Mouse (Mus musculus) MEL (cell line): ENCODE results near the gene Tmtc1. TPM values are rescaled to one million over a fixed set of nuclear protein-coding genes. Genes with fewer than 3 reads are reported as not detected.

ENCODE experiments used
- DNase-seq: peaks from one replicate; pipeline ENCODE4 v3.0.0; 2011; ENCODE audit warnings: low read depth, low spot score
- H3K27ac ChIP-seq: 2 replicates; pipeline ENCODE4 v1.5.1; 2012; ENCODE audit warnings: low read depth, mild to moderate bottlenecking, control low read depth, low read length, moderate library complexity; ENCODE audit not compliant: control insufficient read depth
- H3K27me3 ChIP-seq, 2 experiments: fragments of 150-350 bp in 1 of 2; sonication (generic) in 1 of 2; 2 replicates each; pipeline ENCODE4 v1.6.1; 2012; ENCODE audit warnings: low read length in 2 of 2, mild to moderate bottlenecking in 2 of 2, improper control_type of control experiment in 1 of 2, moderate library complexity in 1 of 2; ENCODE audit not compliant: insufficient read depth in 2 of 2, control insufficient read depth in 1 of 2
- H3K36me3 ChIP-seq, 2 experiments: 2 replicates each; pipeline ENCODE4 v1.6.1; 2012 to 2014; ENCODE audit warnings: low read length in 2 of 2, improper control_type of control experiment in 1 of 2, inconsistent platforms in 1 of 2, mild to moderate bottlenecking in 1 of 2; ENCODE audit not compliant: insufficient read depth in 2 of 2, control insufficient read depth in 1 of 2
- H3K4me1 ChIP-seq, 2 experiments: fragments of 150-350 bp in 1 of 2; sonication (generic) in 1 of 2; 2 replicates each; pipeline ENCODE4 v1.6.1; 2012; ENCODE audit warnings: low read length in 2 of 2, improper control_type of control experiment in 1 of 2, mild to moderate bottlenecking in 1 of 2; ENCODE audit not compliant: insufficient read depth in 2 of 2, control insufficient read depth in 1 of 2
- H3K4me3 ChIP-seq, 2 experiments: fragments of 150-350 bp in 1 of 2; sonication (generic) in 1 of 2; 2 replicates each; pipeline ENCODE4 v1.5.1; 2012; ENCODE audit warnings: low read depth in 2 of 2, low read length in 2 of 2, mild to moderate bottlenecking in 2 of 2, moderate library complexity in 2 of 2, control low read depth in 1 of 2, improper control_type of control experiment in 1 of 2; ENCODE audit not compliant: control insufficient read depth in 1 of 2, insufficient read depth in 1 of 2
- H3K79me2 ChIP-seq: 2 replicates; pipeline ENCODE4 v1.6.1; 2012; ENCODE audit warnings: mild to moderate bottlenecking, low read length, moderate library complexity; ENCODE audit not compliant: control insufficient read depth, poor library complexity, insufficient read depth
- H3K9ac ChIP-seq: 2 replicates; pipeline ENCODE4 v1.6.1; 2012; ENCODE audit warnings: low read depth, mild to moderate bottlenecking, control low read depth, low read length, moderate library complexity; ENCODE audit not compliant: control insufficient read depth, poor library complexity, severe bottlenecking
- H3K9me3 ChIP-seq: fragments of 150-350 bp; sonication (generic); replicated peaks from 2 replicates; pipeline ENCODE4 v1.6.1; 2012; ENCODE audit warnings: mild to moderate bottlenecking, low read length, improper control_type of control experiment, moderate library complexity; ENCODE audit not compliant: insufficient read depth
- CHD2 ChIP-seq: IDR thresholded peaks from 2 replicates; pipeline ENCODE4 v1.6.1; 2011; ENCODE audit warnings: low read length, improper control_type of control experiment
- CTCF ChIP-seq, 3 experiments: IDR thresholded peaks in 2 of 3; conservative IDR thresholded peaks in 1 of 3; 2 replicates each; pipeline ENCODE4 v1.5.1; 2011 to 2012; ENCODE audit warnings: low read length in 3 of 3, low read depth in 2 of 3, mild to moderate bottlenecking in 2 of 3, improper control_type of control experiment in 1 of 3, inconsistent platforms in 1 of 3, mixed read lengths in 1 of 3, moderate library complexity in 1 of 3; ENCODE audit not compliant: control insufficient read depth in 1 of 3, insufficient read depth in 1 of 3, poor library complexity in 1 of 3, severe bottlenecking in 1 of 3
- ELF1 ChIP-seq: IDR thresholded peaks from 2 replicates; pipeline ENCODE4 v1.6.1; 2014; ENCODE audit warnings: low read depth, mild to moderate bottlenecking, inconsistent platforms, low read length, improper control_type of control experiment, moderate library complexity
- GABPA ChIP-seq: IDR thresholded peaks from 2 replicates; pipeline ENCODE4 v1.6.1; 2012; ENCODE audit warnings: low read depth, mild to moderate bottlenecking, inconsistent platforms, low read length, improper control_type of control experiment, moderate library complexity
- GATA1 ChIP-seq: IDR thresholded peaks from 2 replicates; pipeline ENCODE4 v1.6.1; 2011; ENCODE audit warnings: low read depth, low read length, improper control_type of control experiment
- HCFC1 ChIP-seq: IDR thresholded peaks from 2 replicates; pipeline ENCODE4 v1.6.1; 2012; ENCODE audit warnings: low read depth, mild to moderate bottlenecking, inconsistent platforms, low read length, improper control_type of control experiment, moderate library complexity
- JUND ChIP-seq: IDR thresholded peaks from 2 replicates; pipeline ENCODE4 v1.6.1; 2011; ENCODE audit warnings: low read depth, mild to moderate bottlenecking, improper control_type of control experiment, low read length
- KAT2A ChIP-seq: conservative IDR thresholded peaks from 2 replicates; pipeline ENCODE4 v1.6.1; 2012; ENCODE audit warnings: low read depth, low read length, improper control_type of control experiment, inconsistent platforms
- MAX ChIP-seq: IDR thresholded peaks from 2 replicates; pipeline ENCODE4 v1.6.1; 2011; ENCODE audit warnings: low read length, improper control_type of control experiment
- MEF2A ChIP-seq: IDR thresholded peaks from 2 replicates; pipeline ENCODE4 v1.6.1; 2014; ENCODE audit warnings: low read depth, mild to moderate bottlenecking, inconsistent platforms, low read length, improper control_type of control experiment; ENCODE audit not compliant: poor library complexity, insufficient replicate concordance, severe bottlenecking; ENCODE audit errors: extremely low read depth
- MXI1 ChIP-seq: IDR thresholded peaks from 2 replicates; pipeline ENCODE4 v1.6.1; 2011; ENCODE audit warnings: mild to moderate bottlenecking, low read depth, low read length, improper control_type of control experiment
- POLR2A ChIP-seq, 2 experiments: IDR thresholded peaks; 2 replicates each; pipeline ENCODE4 v1.6.1; 2011 to 2012; ENCODE audit warnings: low read length in 2 of 2, mild to moderate bottlenecking in 2 of 2, control low read depth in 1 of 2, improper control_type of control experiment in 1 of 2, low read depth in 1 of 2, moderate library complexity in 1 of 2; ENCODE audit not compliant: control insufficient read depth in 1 of 2, insufficient read depth in 1 of 2, poor library complexity in 1 of 2
- POLR2AphosphoS2 ChIP-seq: IDR thresholded peaks from 2 replicates; pipeline ENCODE4 v1.6.1; 2011; ENCODE audit warnings: low read length, improper control_type of control experiment
- RAD21 ChIP-seq: IDR thresholded peaks from 2 replicates; pipeline ENCODE4 v1.6.1; 2011; ENCODE audit warnings: mild to moderate bottlenecking, low read depth, low read length, improper control_type of control experiment
- RCOR1 ChIP-seq: IDR thresholded peaks from 2 replicates; pipeline ENCODE4 v1.6.1; 2012; ENCODE audit warnings: low read depth, mild to moderate bottlenecking, inconsistent platforms, low read length, improper control_type of control experiment
- SIN3A ChIP-seq: IDR thresholded peaks from 2 replicates; pipeline ENCODE4 v1.6.1; 2012; ENCODE audit warnings: low read length, improper control_type of control experiment, inconsistent platforms
- TAL1 ChIP-seq: IDR thresholded peaks from 2 replicates; pipeline ENCODE4 v1.6.1; 2012; ENCODE audit warnings: mild to moderate bottlenecking, inconsistent platforms, low read length, moderate library complexity, mixed read lengths
- TBP ChIP-seq: IDR thresholded peaks from 2 replicates; pipeline ENCODE4 v1.8.0; 2011; ENCODE audit warnings: low read depth, low read length, improper control_type of control experiment
- UBTF ChIP-seq: IDR thresholded peaks from 2 replicates; pipeline ENCODE4 v1.6.1; 2012; ENCODE audit warnings: low read depth, mild to moderate bottlenecking, inconsistent platforms, low read length, improper control_type of control experiment, moderate library complexity, borderline replicate concordance; ENCODE audit not compliant: insufficient read depth
- ZKSCAN1 ChIP-seq: IDR thresholded peaks from 2 replicates; pipeline ENCODE4 v1.6.1; 2012; ENCODE audit warnings: low read depth, mild to moderate bottlenecking, inconsistent platforms, low read length, improper control_type of control experiment, moderate library complexity
- polyA plus RNA-seq, 2 experiments: library from polyadenylated mRNA; stranded (reverse) in 1 of 2; unstranded in 1 of 2; fragments of >175 nt in 1 of 2; fragments of >200 nt in 1 of 2; gene quantifications; 2 replicates each; pipeline versions ENCODE4 v1.2.1 to v1.2.4; 2012; ENCODE audit warnings: low replicate concordance in 2 of 2, low read depth in 1 of 2; ENCODE audit not compliant: insufficient read length in 2 of 2, insufficient read depth in 1 of 2, missing spikeins in 1 of 2
- total RNA-seq: library from RNA; depleted of rRNA; stranded (reverse); fragments of 300-350 nt; gene quantifications from 2 replicates; pipeline ENCODE4 v1.2.3, GENCODE M21; 2012

Gene Tmtc1
- total and polyA plus RNA-seq, 3 experiments = 0.03 TPM; not detected in 2

- Histone ChIP-seq H3K36me3 (no peaks in the 10 kb centered on the region), H3K9ac (no peak overlapping the region), H3K79me2 (no peaks in the 10 kb centered on the region), H3K4me1 (no peaks in the 10 kb centered on the region), H3K9me3 (no peaks in the 10 kb centered on the region)
- no peak for DNase-seq
- TF ChIP-seq GABPA = no peak
- no peak for TF ChIP-seq RCOR1
- TF ChIP-seq TAL1 = no peak
- no peak for TF ChIP-seq ELF1
- no peak for TF ChIP-seq RAD21
- no peak for TF ChIP-seq CHD2
- no peak for TF ChIP-seq HCFC1
- TF ChIP-seq MEF2A = no peak
- no peak for TF ChIP-seq MAX
- TF ChIP-seq, all 39 proteins: peak for 0
- Histone ChIP-seq H3K4me3 (no peak overlapping the region), H3K27ac (no peak overlapping the region), H3K27me3 (no peaks in the 10 kb centered on the region)
Measured at GRCm38 (mm10) chr6:148486756-148487155, 42.6 kb upstream of the Tmtc1 start.

DNA sequence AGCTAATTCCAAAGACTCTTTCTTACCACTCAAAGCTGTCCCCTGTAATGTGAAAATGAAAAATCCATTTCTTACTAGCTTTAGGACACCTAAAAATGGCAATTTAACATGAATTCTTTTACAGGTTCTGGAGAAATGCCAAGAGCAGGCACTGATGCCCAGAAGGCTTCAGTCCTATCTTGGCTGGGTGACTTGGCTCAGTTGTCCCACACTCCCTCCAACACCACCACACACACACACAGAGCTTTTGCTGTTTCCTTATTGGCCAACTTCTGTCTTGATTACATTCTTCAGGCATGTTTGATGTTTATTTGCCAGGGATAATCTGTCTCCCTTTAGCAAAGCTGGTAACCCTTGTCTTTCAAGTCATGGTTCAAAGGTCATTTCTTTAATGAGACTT is 37.7 kb upstream of the Tmtc1 start:
- no peaks in the 10 kb centered on the region for H3K4me1 ChIP-seq
- H3K9me3 ChIP-seq = no peaks in the 10 kb centered on the region
- H3K27me3 ChIP-seq = no peaks in the 10 kb centered on the region
- TF ChIP-seq HCFC1 (no peak), POLR2AphosphoS2 (no peak), RAD21 (no peak), JUND (no peak), GATA1 (no peak)
- no peaks in the 10 kb centered on the region for H3K79me2 ChIP-seq
- no peak overlapping the region for H3K9ac ChIP-seq
- H3K36me3 ChIP-seq = no peaks in the 10 kb centered on the region
- DNase-seq = no peak
- H3K4me3 ChIP-seq = no peak overlapping the region
- H3K27ac ChIP-seq = no peak overlapping the region

GRCm38 (mm10) chr6:148479671-148480237 is 35.6 kb upstream of the Tmtc1 start:
- H3K4me3 ChIP-seq = no peak overlapping the region
- TF ChIP-seq KAT2A = no peak
- no peak for TF ChIP-seq GATA1
- no peak for TF ChIP-seq HCFC1
- TF ChIP-seq POLR2A (IDR thresholded peaks at IDR 0.05; ENCODE audit: control insufficient read depth in 1 of 2, insufficient read depth in 1 of 2, low read depth in 1 of 2, low read length in 2 of 2, poor library complexity in 1 of 2) = no peak
- TF ChIP-seq SIN3A = no peak
- no peak for TF ChIP-seq CTCF (IDR thresholded peaks at IDR 0.05 in 2 of 3, conservative IDR thresholded peaks at IDR 0.05 in 1 of 3; ENCODE audit: control insufficient read depth in 1 of 3, insufficient read depth in 1 of 3, low read depth in 2 of 3, low read length in 3 of 3, poor library complexity in 1 of 3, severe bottlenecking in 1 of 3)
- no peak for TF ChIP-seq ZKSCAN1
- no peak for TF ChIP-seq RCOR1
- no peak for TF ChIP-seq TBP
- no peak for TF ChIP-seq UBTF
- no peak for TF ChIP-seq MXI1

More at GRCm38 (mm10) chr6:148479671-148480237, 35.6 kb upstream of the Tmtc1 start:
- no peaks in the 10 kb centered on the region for H3K9me3 ChIP-seq
- DNase-seq = no peak
- H3K9ac ChIP-seq = no peak overlapping the region
- no peak overlapping the region for H3K27ac ChIP-seq
- no peaks in the 10 kb centered on the region for H3K79me2 ChIP-seq
- no peaks in the 10 kb centered on the region for H3K27me3 ChIP-seq
- no peaks in the 10 kb centered on the region for H3K36me3 ChIP-seq
- H3K4me1 ChIP-seq = no peaks in the 10 kb centered on the region
